Mouse (Mus musculus): ENCODE results near the gene Gnl2. TPM values are rescaled to one million over a fixed set of nuclear protein-coding genes. Genes with fewer than 3 reads are reported as not detected.

Gene Gnl2
- polyA plus RNA-seq, 1 experiment: 65.7 TPM

DNA sequence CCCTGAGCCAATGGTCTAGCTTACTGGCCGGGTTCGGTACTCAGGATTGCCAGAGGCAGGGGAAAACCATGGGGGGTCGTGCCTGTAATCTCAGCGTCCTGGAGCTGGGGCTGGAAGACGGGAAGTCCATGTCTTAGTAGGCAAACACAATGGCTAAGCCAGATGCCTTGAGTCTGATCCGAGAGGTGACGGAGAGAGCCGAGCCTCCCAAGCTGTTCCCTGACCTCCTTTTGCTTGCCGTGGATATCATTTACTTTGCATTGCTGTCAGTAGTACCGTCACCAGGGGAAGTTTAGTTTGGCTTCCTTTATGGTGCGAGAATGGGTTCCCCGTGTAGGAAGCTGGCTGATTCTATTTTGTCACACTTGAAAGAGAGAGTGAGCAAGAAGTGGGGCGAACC is 84.9 kb downstream of the Gnl2 start:
- H3K4me1 ChIP-seq (ENCODE audit: control insufficient read depth, insufficient read depth, low read length): peaks cover 5% of the 10 kb centered on the region
- no peak overlapping the region for H3K27ac ChIP-seq (ENCODE audit: insufficient read depth, low read length)
- TF ChIP-seq POLR2A (IDR thresholded peaks at IDR 0.05; ENCODE audit: low read depth, low read length): no peak
- H3K4me3 ChIP-seq (ENCODE audit: insufficient read depth, low read length): no peak overlapping the region

Other genes starting within 250 kb of the Gnl2 start
- 16.4 and 19.0 TPM in 2 replicates for gene Mtf1, start 214.5 kb upstream of the Gnl2 start, polyA plus RNA-seq (2011; ENCODE audit: insufficient read length, low read depth, missing spikeins)
- 26.2 and 32.8 TPM in 2 replicates for gene Yrdc, start 165.9 kb upstream of the Gnl2 start, polyA plus RNA-seq (2011; ENCODE audit: insufficient read length, low read depth, missing spikeins)
- 23.9 and 26.0 TPM in 2 replicates for gene 1110065P20Rik, start 165.4 kb upstream of the Gnl2 start, polyA plus RNA-seq (2011; ENCODE audit: insufficient read length, low read depth, missing spikeins)
- gene Maneal, start 154.4 kb upstream of the Gnl2 start, polyA plus RNA-seq (2011; ENCODE audit: insufficient read length, low read depth, missing spikeins): 0.18 and 0.44 TPM in 2 replicates
- gene Epha10, start 135.7 kb upstream of the Gnl2 start, polyA plus RNA-seq (2011; ENCODE audit: insufficient read length, low read depth, missing spikeins): not detected in 2 replicates
- gene 9930104L06Rik, start 79.5 kb upstream of the Gnl2 start, polyA plus RNA-seq (2011; ENCODE audit: insufficient read length, low read depth, missing spikeins): 12.7 and 17.7 TPM in 2 replicates
- gene Cdca8, start 77.3 kb upstream of the Gnl2 start, polyA plus RNA-seq (2011; ENCODE audit: insufficient read length, low read depth, missing spikeins): 35.8 and 47.9 TPM in 2 replicates
- 0.45 and 0.84 TPM in 2 replicates for gene Rspo1, start 30.2 kb upstream of the Gnl2 start, polyA plus RNA-seq (2011; ENCODE audit: insufficient read length, low read depth, missing spikeins)
- gene Dnali1, start 49.1 kb downstream of the Gnl2 start, polyA plus RNA-seq (2011; ENCODE audit: insufficient read length, low read depth, missing spikeins): not detected in 2 replicates
- gene Snip1, start 50.1 kb downstream of the Gnl2 start, polyA plus RNA-seq (2011; ENCODE audit: insufficient read length, low read depth, missing spikeins): 15.5 and 16.8 TPM in 2 replicates
- 21.8 and 35.7 TPM in 2 replicates for gene Meaf6, start 68.5 kb downstream of the Gnl2 start, polyA plus RNA-seq (2011; ENCODE audit: insufficient read length, low read depth, missing spikeins)
- gene Zc3h12a, start 111.3 kb downstream of the Gnl2 start, polyA plus RNA-seq (2011; ENCODE audit: insufficient read length, low read depth, missing spikeins): 6.0 and 8.9 TPM in 2 replicates

Data from embryonic fibroblast, embryonic 13.5 days (primary cell).